Mouse (Mus musculus) embryonic facial prominence, embryonic 15.5 days (tissue): Measurements from ENCODE around the gene 4930404H24Rik. TPM values are rescaled to one million over a fixed set of nuclear protein-coding genes. Genes with fewer than 3 reads are reported as not detected.

Source experiments
- ATAC-seq: fragments of 200-750 bp; cut with Nextera tagmentation; 2 replicates; pipeline ENCODE4 v1.8.0; 2017; ENCODE audit warnings: low read depth, moderate TSS enrichment; ENCODE audit not compliant: insufficient number of reproducible peaks, low FRiP score, low TSS enrichment
- H3K27ac ChIP-seq: fragments of 300-500 bp; sonication (generic); replicated peaks from 2 replicates; pipeline ENCODE4 v1.5.1; 2015; ENCODE audit warnings: mild to moderate bottlenecking, inconsistent platforms
- H3K27me3 ChIP-seq: fragments of 300-500 bp; sonication (generic); 2 replicates; pipeline ENCODE4 v1.6.1; 2015; ENCODE audit warnings: inconsistent platforms
- H3K36me3 ChIP-seq: fragments of 300-500 bp; sonication (generic); 2 replicates; pipeline ENCODE4 v1.6.1; 2015; ENCODE audit warnings: mild to moderate bottlenecking, inconsistent platforms
- H3K4me1 ChIP-seq: fragments of 300-500 bp; sonication (generic); 2 replicates; pipeline ENCODE4 v1.6.1; 2015; ENCODE audit warnings: inconsistent platforms
- H3K4me2 ChIP-seq: fragments of 300-500 bp; sonication (generic); replicated peaks from 2 replicates; pipeline ENCODE4 v1.6.1; 2015; ENCODE audit warnings: mild to moderate bottlenecking, inconsistent platforms
- H3K4me3 ChIP-seq: fragments of 300-500 bp; sonication (generic); replicated peaks from 2 replicates; pipeline ENCODE4 v1.5.1; 2015; ENCODE audit warnings: mild to moderate bottlenecking, inconsistent platforms
- H3K9ac ChIP-seq: fragments of 300-500 bp; sonication (generic); 2 replicates; pipeline ENCODE4 v1.6.1; 2015; ENCODE audit warnings: inconsistent platforms
- H3K9me3 ChIP-seq: fragments of 300-500 bp; sonication (generic); replicated peaks from 2 replicates; pipeline ENCODE4 v1.6.1; 2016; ENCODE audit warnings: inconsistent platforms
- WGBS: fragments of 180-500 bp; shearing (Covaris S2); methylation state at CpG from one replicate; pipeline ENCODE4 v1.1.7; 2015; 5-methylcytosine and 5-hydroxymethylcytosine counted together
- polyA plus RNA-seq: library from polyadenylated mRNA; unstranded; fragments of >200 nt; fragmentation: Nextera tagmentation; extraction: Ambion mirVana; gene quantifications from 2 replicates; pipeline ENCODE4 v1.2.1, GENCODE M21; 2015

The 4930404H24Rik gene
- polyA plus RNA-seq, 1 experiment from 2014 or later = not detected

DNA sequence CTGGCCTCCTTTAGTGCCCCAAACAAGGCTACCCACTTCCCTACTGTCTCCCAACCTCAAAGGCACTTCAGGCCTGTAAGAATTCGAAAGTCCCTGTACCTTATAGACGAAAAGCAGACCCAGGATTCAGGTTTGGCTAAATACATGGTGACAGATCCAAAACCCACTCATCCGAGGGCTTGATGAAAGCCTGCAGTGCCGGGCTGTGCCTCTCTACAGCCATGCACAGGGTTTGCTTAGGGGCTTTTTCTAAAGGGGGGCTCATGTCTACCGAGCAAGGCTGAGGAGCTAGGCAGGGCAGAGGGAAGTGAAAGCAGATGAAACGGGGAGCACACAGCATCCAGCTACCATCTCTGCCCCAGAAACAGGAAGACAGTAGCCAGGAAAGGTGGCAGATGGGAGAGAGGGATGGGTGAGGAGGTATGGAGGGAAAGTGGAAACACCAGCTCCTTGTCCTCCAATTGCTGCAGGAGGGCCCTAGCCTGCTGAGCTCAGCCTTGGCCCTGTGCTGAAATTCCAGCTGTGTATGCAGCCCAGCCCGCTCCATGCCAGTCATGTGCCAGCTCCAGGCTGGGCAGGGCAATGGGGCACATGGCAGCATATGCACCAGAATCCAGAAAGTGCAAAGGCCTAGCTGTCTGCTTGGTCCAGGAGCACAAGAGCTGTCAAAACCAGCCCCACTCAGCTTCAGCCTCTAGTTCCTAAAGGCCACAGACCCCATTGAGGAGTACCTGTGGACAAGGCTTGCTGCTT lies 11.3 kb upstream of the 4930404H24Rik start:
- WGBS = 64% methylated on average over 7 of the region's 7 CpGs
- no peaks in the 10 kb centered on the region for H3K36me3 ChIP-seq
- H3K9me3 ChIP-seq = no peaks in the 10 kb centered on the region
- peaks cover 27% of the 10 kb centered on the region for H3K4me1 ChIP-seq
- H3K9ac ChIP-seq = no peak overlapping the region
- 0 out of 2 replicates have a peak, but pooled peaks cover 5% of the 10 kb centered on the region for H3K27me3 ChIP-seq
- H3K4me2 ChIP-seq = no peak overlapping the region
- no peak overlapping the region for H3K4me3 ChIP-seq
- no peak overlapping the region for H3K27ac ChIP-seq
- no peak for ATAC-seq

DNA sequence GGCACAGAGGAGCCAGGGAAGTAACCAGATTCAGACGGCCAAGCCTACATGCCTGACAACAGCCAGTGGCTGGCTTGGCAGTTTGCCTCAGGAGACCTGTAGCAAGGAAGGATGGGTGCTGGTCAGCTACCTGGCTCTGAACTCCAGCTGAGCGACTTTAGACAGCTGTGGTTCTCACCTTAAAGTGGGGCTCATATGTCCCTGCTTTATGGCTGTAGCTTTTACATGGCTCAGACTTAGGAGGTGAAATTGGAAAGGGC lies 10.8 kb upstream of the 4930404H24Rik start:
- no peak for ATAC-seq
- 72% methylated on average over 2 of the region's 2 CpGs for WGBS
- Histone ChIP-seq H3K4me2 (no peak overlapping the region), H3K36me3 (no peaks in the 10 kb centered on the region), H3K9ac (no peak overlapping the region), H3K27me3 (0 out of 2 replicates have a peak, but pooled peaks cover 5% of the 10 kb centered on the region), H3K4me3 (no peak overlapping the region), H3K27ac (no peak overlapping the region), H3K4me1 (peaks cover 22% of the 10 kb centered on the region), H3K9me3 (no peaks in the 10 kb centered on the region)

DNA sequence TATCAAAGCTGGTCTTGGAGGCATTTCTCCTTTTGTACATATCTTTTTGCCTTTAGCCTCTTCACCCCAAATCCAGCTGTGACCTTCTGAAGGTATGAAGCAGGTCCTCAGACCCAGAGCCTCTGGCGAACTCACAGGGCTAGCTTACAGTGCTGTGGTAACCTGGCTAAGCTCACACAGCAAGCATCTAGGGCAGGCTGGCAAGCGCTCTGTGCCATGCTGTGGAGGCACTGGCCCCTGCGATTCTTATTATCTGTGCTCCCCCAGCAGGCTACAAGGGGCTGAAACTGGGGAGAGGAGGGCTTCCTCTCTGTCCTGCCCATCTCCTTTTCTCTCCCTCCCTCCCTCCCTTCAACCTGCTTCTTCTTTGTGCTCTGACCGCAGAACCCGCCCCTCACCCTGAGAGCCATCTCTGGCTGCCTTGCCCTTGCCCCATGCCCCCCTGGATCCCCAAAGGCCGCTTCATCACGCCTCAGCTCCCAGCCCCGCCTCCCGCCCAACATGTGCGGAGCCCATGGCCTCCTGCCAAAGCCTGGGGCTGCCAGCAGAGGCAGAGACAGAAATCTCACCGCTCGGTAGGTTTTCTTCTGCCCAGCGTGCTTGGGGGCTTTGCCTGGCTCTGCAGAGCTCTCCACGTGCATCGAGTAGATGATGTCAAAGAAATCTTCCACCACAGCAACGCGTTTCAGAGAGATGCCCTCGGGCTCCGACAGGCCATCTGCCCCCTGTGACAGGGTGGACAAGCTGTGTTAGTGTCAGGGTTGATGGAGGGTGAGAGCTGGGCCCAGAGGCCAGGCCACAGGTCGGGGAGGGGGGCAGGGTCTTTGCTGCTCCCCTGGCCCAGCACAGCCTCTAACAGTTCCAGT lies 9.2 kb upstream of the 4930404H24Rik start:
- H3K36me3 ChIP-seq = no peaks in the 10 kb centered on the region
- peaks cover 22% of the 10 kb centered on the region for H3K4me1 ChIP-seq
- H3K4me3 ChIP-seq = no peak overlapping the region
- 0 out of 2 replicates have a peak overlapping the region, but pooled peaks have one; percentile 18 for H3K9ac ChIP-seq
- H3K4me2 ChIP-seq = peak overlapping the region; percentile 33
- no peak for ATAC-seq
- 9% methylated on average over 20 of the region's 20 CpGs for WGBS
- H3K9me3 ChIP-seq = no peaks in the 10 kb centered on the region
- H3K27me3 ChIP-seq = 0 out of 2 replicates have a peak, but pooled peaks cover 5% of the 10 kb centered on the region
- H3K27ac ChIP-seq = no peak overlapping the region

DNA sequence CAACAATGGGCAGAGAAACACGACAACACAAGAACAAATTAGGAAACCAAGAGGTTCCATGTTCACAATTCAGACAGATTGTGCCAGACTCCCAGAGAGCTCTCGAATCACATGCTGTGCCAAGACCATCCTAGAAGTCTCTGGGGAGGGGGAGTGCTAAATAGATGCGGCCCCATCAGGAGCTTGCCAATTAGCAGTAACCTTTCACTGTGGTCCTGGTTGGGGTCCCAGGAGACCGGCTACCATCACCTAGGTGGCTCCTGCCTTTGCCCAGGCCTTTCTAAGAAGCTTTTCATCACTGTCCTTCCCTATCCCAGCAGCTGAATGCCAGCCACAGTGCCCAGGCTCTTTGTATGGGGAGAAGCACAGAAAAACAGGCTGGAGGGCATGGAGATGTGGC lies 8.5 kb upstream of the 4930404H24Rik start:
- Histone ChIP-seq H3K4me2 (no peak overlapping the region), H3K36me3 (no peaks in the 10 kb centered on the region), H3K9me3 (no peaks in the 10 kb centered on the region), H3K27ac (no peak overlapping the region), H3K4me1 (peaks cover 21% of the 10 kb centered on the region), H3K4me3 (no peak overlapping the region), H3K27me3 (0 out of 2 replicates have a peak, but pooled peaks cover 5% of the 10 kb centered on the region), H3K9ac (no peak overlapping the region)
- no peak for ATAC-seq
- 56% methylated on average over 4 of the region's 4 CpGs for WGBS

DNA sequence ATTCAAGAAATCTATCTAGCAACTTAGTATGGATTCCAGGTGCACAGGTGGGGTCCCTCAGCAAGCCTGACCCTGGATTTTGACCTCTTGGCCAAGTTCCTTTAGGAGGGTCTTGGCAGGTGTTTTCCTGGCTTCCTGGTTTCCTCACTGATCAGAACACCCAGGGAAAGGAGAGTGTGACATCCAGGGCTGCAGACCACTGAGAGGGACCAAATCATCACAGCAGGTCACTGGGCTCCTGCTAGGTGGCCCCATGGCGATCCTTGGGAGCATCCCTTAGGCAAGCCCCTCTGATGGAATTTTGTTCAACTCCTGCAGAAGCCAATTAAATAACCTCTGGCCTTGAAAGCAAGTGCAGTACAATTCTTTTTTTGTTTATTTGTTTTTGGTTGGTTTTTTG lies 2.5 kb upstream of the 4930404H24Rik start:
- Histone ChIP-seq H3K4me2 (no peak overlapping the region), H3K4me1 (peaks cover 39% of the 10 kb centered on the region), H3K9me3 (no peaks in the 10 kb centered on the region), H3K27ac (no peak overlapping the region), H3K9ac (no peak overlapping the region), H3K27me3 (peaks cover 11% of the 10 kb centered on the region), H3K36me3 (no peaks in the 10 kb centered on the region), H3K4me3 (no peak overlapping the region)
- WGBS = 76% methylated on average over 1 of the region's 1 CpGs
- ATAC-seq = no peak

DNA sequence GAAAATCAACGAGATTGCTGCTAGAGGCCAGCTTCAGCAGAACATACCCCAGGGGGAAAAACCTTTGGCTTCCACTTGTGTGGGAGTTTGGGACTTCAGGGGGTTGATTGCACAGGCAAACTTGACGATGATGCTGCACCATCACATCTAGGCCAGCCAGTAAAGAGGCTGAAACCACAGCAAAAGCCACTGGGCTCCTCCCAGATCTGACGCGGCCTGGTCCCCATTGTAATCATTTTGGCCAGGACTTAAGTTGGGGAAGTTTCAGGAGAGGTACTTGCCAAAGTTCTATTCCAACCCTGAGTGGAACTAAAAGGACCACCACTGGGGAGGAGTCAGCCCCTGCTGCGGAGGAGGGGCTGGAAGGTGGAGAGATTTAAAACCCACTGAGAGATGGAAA lies 1.6 kb upstream of the 4930404H24Rik start:
- Histone ChIP-seq H3K9me3 (no peaks in the 10 kb centered on the region), H3K27me3 (peaks cover 11% of the 10 kb centered on the region), H3K36me3 (no peaks in the 10 kb centered on the region), H3K9ac (no peak overlapping the region), H3K4me1 (peaks cover 42% of the 10 kb centered on the region), H3K27ac (no peak overlapping the region), H3K4me3 (no peak overlapping the region), H3K4me2 (no peak overlapping the region)
- no peak for ATAC-seq
- WGBS = 25% methylated on average over 5 of the region's 5 CpGs

DNA sequence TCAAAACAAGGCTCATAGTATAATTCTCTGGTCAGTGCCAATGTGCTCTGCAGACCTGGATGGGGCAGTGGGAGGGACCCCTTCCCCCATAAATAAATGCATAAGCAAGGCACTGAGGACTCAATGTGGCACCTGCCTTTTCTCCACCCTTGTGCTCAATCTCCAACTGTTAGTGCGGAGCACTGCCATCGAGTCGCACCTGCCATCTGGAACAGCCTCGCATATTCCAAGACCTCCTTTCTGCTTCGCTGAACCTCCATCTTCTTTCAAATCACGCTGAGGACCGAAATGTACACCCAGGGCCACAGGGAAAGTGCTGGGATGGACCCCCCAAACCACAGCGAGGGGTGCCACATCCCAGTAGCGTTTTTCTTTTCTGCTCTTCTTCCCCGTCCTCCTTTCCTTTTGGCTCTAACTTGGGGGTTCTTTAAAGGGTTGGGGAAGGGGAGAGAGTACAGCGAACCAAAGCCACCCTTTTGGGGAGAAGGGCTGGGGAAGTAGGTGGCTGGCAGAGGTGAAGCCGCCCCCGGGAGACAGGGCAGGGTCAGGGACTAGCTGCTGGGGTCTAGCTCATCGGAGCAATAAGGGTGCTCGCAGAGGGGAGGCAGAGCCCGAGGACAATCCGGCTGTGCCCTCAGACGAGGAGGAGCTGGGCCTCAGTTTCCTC lies 945 bp upstream of the 4930404H24Rik start:
- H3K36me3 ChIP-seq = no peaks in the 10 kb centered on the region
- peaks cover 49% of the 10 kb centered on the region for H3K4me1 ChIP-seq
- H3K4me3 ChIP-seq = peak overlapping the region; percentile 55
- peaks cover 11% of the 10 kb centered on the region for H3K27me3 ChIP-seq
- WGBS = 13% methylated on average over 18 of the region's 18 CpGs
- no peaks in the 10 kb centered on the region for H3K9me3 ChIP-seq
- H3K9ac ChIP-seq = no peak overlapping the region
- H3K27ac ChIP-seq = no peak overlapping the region
- peak overlapping the region; percentile 97 for H3K4me2 ChIP-seq
- no peak for ATAC-seq

DNA sequence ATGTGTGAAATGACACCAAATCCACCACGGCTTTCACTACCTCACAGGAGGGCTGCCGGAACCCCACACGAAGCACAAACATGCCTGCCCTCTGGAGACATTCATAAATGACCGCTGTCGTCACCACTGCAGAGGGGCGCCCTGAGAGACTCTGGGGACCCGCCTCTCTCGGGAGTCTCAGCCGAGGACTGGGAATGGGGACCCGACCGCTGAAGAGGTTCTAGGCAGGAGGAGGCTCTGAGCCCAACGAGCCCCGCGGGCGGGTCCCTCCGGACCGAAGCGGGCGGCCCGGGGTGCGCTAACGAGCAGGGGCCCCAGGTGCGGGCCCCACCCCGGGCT lies 442 bp upstream of the 4930404H24Rik start:
- Histone ChIP-seq H3K4me2 (peak overlapping the region; percentile 97), H3K36me3 (no peaks in the 10 kb centered on the region), H3K9me3 (no peaks in the 10 kb centered on the region), H3K9ac (peak overlapping the region; percentile 44), H3K4me1 (peaks cover 54% of the 10 kb centered on the region), H3K27me3 (peaks cover 11% of the 10 kb centered on the region), H3K27ac (no peak overlapping the region), H3K4me3 (peak overlapping the region; percentile 55)
- ATAC-seq = peak; percentile 26; the same call in 1 of the 2 replicates
- under 1% methylated on average over 24 of the region's 24 CpGs for WGBS

DNA sequence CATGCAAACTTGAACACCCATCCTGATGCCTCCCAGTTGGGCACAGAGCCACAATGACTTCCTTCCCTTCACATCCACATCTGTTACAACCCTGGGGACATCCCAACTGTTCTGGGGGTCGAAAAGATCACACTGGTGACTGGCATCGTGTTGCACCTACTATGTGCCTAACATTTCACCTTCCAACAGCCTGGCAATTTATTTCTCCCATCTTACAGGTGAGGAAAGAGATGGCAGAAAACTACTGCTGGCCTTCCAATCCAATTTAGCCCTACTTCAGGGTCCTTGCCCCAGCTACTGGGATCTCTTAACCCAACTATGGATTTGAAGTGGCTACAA lies 772 bp downstream of the 4930404H24Rik start:
- Histone ChIP-seq H3K4me1 (peaks cover 54% of the 10 kb centered on the region), H3K27me3 (peaks cover 11% of the 10 kb centered on the region), H3K36me3 (no peaks in the 10 kb centered on the region), H3K27ac (no peak overlapping the region; the same call in 1 of the 2 replicates), H3K4me2 (peak overlapping the region; percentile 97), H3K9ac (no peak overlapping the region), H3K9me3 (no peaks in the 10 kb centered on the region), H3K4me3 (peak overlapping the region; percentile 55)
- 19% methylated on average over 2 of the region's 2 CpGs for WGBS
- no peak for ATAC-seq

DNA sequence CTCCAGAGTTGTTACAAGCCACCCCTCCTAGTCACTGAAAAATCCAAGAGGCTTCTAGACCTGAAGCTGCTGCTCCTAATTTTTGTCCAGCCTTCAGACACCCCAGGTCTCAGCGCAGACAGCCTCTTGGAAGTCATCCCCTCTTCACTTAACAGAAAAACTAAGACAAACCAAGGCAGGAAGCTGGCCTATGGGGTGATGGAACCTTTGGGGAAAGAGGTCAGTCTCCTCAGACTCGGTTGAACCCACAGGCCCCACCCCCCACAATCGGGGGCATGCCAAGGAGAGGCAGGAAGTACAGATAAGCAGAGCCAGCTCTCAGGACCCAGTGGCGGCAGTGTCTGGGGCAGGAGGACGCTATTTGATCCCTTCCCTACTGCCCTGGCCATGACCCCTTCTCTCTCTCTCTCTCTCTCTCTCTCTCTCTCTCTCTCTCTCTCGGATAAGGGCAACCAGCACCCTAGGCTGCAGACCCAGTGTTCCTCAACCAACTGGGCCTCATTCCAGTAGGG lies 1.2 kb downstream of the 4930404H24Rik start:
- H3K4me2 ChIP-seq = no peak overlapping the region
- ATAC-seq = no peak
- 10% methylated on average over 6 of the region's 6 CpGs for WGBS
- H3K4me1 ChIP-seq = peaks cover 54% of the 10 kb centered on the region
- peaks cover 11% of the 10 kb centered on the region for H3K27me3 ChIP-seq
- no peaks in the 10 kb centered on the region for H3K36me3 ChIP-seq
- H3K9ac ChIP-seq = no peak overlapping the region
- H3K9me3 ChIP-seq = no peaks in the 10 kb centered on the region
- no peak overlapping the region; the same call in 1 of the 2 replicates for H3K27ac ChIP-seq
- no peak overlapping the region for H3K4me3 ChIP-seq

DNA sequence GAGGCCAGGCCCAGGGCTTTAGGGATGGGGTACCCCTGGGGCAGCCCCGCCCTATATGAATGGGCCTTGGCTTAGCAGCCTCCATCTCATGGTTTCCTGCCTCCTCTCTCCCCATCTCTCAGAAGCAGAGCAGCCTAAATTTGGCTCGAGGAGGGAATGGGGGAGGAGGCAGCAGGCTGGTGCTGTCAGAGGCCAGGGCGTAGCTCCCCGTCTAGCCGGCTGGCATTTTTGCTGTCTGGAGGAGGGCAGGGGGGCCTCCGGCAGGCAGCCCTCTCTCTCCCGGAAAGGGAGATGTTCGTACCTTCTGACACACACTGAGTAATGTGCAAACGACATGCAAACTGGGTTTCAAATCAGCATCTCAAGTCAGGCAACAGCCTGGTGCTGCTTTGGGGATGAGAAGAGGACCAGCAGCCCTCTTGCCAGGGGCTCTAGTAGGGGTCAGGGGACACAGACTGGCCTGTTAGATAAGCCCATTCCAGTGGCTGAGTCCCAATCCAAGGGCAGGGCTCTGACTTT lies 1.8 kb downstream of the 4930404H24Rik start:
- Histone ChIP-seq H3K4me3 (no peak overlapping the region), H3K4me2 (no peak overlapping the region), H3K27me3 (peaks cover 11% of the 10 kb centered on the region), H3K36me3 (no peaks in the 10 kb centered on the region), H3K9me3 (no peaks in the 10 kb centered on the region), H3K9ac (no peak overlapping the region), H3K4me1 (peaks cover 54% of the 10 kb centered on the region), H3K27ac (no peak overlapping the region)
- WGBS = 12% methylated on average over 9 of the region's 9 CpGs
- ATAC-seq = 0 out of 2 replicates have a peak, but pooled peaks have one; percentile 3
